Comparison of ENCODE assay signal across 8 mouse cellular contexts in the genomic region with DNA sequence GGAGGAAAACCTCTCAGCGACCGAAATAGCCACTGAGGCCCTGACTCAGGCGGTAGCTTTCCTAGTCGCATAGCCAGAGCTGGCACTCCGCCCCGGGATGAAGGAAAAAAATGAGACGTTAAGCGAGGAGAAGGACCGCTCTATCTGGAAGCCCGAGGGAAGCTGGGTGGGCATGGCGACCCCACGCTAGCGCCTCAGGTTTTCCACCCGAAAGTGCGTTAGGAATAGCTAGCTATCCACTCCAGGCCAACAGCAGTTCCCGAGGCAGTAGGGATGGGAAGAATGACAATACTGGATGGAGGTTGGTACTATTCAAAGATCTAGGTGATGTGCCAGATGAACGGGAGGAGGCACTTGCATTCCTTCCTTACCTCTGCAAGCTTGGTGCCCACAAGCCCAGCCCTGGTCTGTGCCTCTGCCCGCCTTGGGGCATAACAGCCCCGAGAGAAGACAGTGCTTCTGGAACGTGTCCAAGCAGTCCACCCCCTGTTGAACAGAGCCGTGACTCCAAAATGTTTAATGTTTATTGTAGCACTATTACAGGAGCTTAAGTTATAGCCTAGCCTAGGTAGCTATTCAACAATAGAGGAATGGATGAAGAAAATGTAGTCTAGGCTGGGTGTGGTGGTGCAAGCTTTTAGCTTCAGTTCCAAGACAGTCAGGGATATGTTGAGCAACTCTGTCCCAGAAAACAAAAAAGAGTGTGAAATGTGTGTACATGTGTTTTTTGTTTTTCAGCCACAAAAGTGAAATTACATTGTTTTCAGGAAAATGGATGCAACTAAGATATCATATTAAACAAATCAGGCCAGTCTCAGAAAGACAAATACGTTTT. TPM values are rescaled to one million over a fixed set of nuclear protein-coding genes. Genes with fewer than 3 reads are reported as not detected.
DNase-seq lines count a peak whose midpoint lies in the region; ATAC-seq and TF ChIP-seq lines count a peak whose summit lies in the region.

No protein-coding gene starts in this region.

- 0 out of 2 replicates have a peak, but pooled peaks have one; percentile 12 for ATAC-seq in heart, embryonic 15.5 days (replicated peaks; ENCODE audit: insufficient number of reproducible peaks, insufficient read depth, low FRiP score, low read depth)
- peak; percentile 20; the same call in 1 of the 2 replicates for ATAC-seq in limb, embryonic 14.5 days (ENCODE audit: low FRiP score, low read depth)
- peak; percentile 49 for ATAC-seq in neural tube, embryonic 13.5 days (ENCODE audit: low read depth)
- ATAC-seq in granulocyte monocyte progenitor cell, adult 5-6 weeks (replicated peaks; ENCODE audit: poor library complexity, severe bottlenecking) = no peak

- H3K9ac ChIP-seq in heart, embryonic 15.5 days = peak overlapping the region; percentile 84
- H3K9ac ChIP-seq in limb, embryonic 14.5 days (ENCODE audit: low read depth, low read length, severe bottlenecking) = peak overlapping the region; percentile 94
- H3K9ac ChIP-seq in neural tube, embryonic 13.5 days = peak overlapping the region; percentile 98

- peak overlapping the region; percentile 87 for H3K4me2 ChIP-seq in heart, embryonic 15.5 days
- peak overlapping the region; percentile 50 for H3K4me2 ChIP-seq in limb, embryonic 14.5 days (replicated peaks; ENCODE audit: low read depth, low read length, severe bottlenecking)
- peak overlapping the region; percentile 89 for H3K4me2 ChIP-seq in neural tube, embryonic 13.5 days

- no peaks in the 10 kb centered on the region for H3K9me3 ChIP-seq in heart, embryonic 15.5 days (replicated peaks)
- no peaks in the 10 kb centered on the region for H3K9me3 ChIP-seq in limb, embryonic 14.5 days (ENCODE audit: control insufficient read depth, low read length)
- no peaks in the 10 kb centered on the region for H3K9me3 ChIP-seq in neural tube, embryonic 13.5 days

- no peaks in the 10 kb centered on the region for H3K27me3 ChIP-seq in thymus, adult 2 months (ENCODE audit: control insufficient read depth, insufficient read depth, low read length)
- no peaks in the 10 kb centered on the region for H3K27me3 ChIP-seq in heart, embryonic 15.5 days
- H3K27me3 ChIP-seq in limb, embryonic 14.5 days (ENCODE audit: control insufficient read depth, insufficient read depth, low read length) = no peaks in the 10 kb centered on the region
- no peaks in the 10 kb centered on the region for H3K27me3 ChIP-seq in neural tube, embryonic 13.5 days

- no peaks in the 10 kb centered on the region for H3K36me3 ChIP-seq in thymus, adult 2 months (ENCODE audit: control insufficient read depth, insufficient read depth, low read length)
- H3K36me3 ChIP-seq in heart, embryonic 15.5 days = peaks cover 24% of the 10 kb centered on the region; the same call in 1 of the 2 replicates
- H3K36me3 ChIP-seq in limb, embryonic 14.5 days (ENCODE audit: control insufficient read depth, insufficient read depth, low read length) = peaks cover 55% of the 10 kb centered on the region
- peaks cover 25% of the 10 kb centered on the region for H3K36me3 ChIP-seq in neural tube, embryonic 13.5 days

- 6% methylated on average over 22 of the region's 22 CpGs for WGBS in thymus, adult 2 months
- 3% methylated on average over 22 of the region's 22 CpGs for WGBS in heart, embryonic 15.5 days
- 6% methylated on average over 22 of the region's 22 CpGs for WGBS in limb, embryonic 14.5 days
- WGBS in neural tube, embryonic 13.5 days = 4% methylated on average over 22 of the region's 22 CpGs

- H3K27ac ChIP-seq in thymus, adult 2 months (ENCODE audit: control insufficient read depth, insufficient read depth, low read length) = no peak overlapping the region
- peak overlapping the region; percentile 93 for H3K27ac ChIP-seq in heart, embryonic 15.5 days
- H3K27ac ChIP-seq in limb, embryonic 14.5 days (replicated peaks; ENCODE audit: low read depth, low read length) = peak overlapping the region; percentile 92
- peak overlapping the region; percentile 99 for H3K27ac ChIP-seq in neural tube, embryonic 13.5 days (replicated peaks)

- peak overlapping the region; percentile 74 for H3K4me3 ChIP-seq in thymus, adult 2 months (ENCODE audit: control insufficient read depth, insufficient read depth, low read length)
- H3K4me3 ChIP-seq in heart, embryonic 15.5 days = peak overlapping the region; percentile 90
- peak overlapping the region; percentile 80 for H3K4me3 ChIP-seq in limb, embryonic 14.5 days (replicated peaks; ENCODE audit: low read length)
- peak overlapping the region; percentile 89 for H3K4me3 ChIP-seq in neural tube, embryonic 13.5 days

- H3K4me1 ChIP-seq in thymus, adult 2 months (replicated peaks; ENCODE audit: control insufficient read depth, insufficient read depth, low read length) = peaks cover 6% of the 10 kb centered on the region
- H3K4me1 ChIP-seq in heart, embryonic 15.5 days (replicated peaks) = peaks cover 31% of the 10 kb centered on the region
- H3K4me1 ChIP-seq in limb, embryonic 14.5 days (ENCODE audit: control insufficient read depth, insufficient read depth, low read length) = peaks cover 22% of the 10 kb centered on the region
- peaks cover 53% of the 10 kb centered on the region for H3K4me1 ChIP-seq in neural tube, embryonic 13.5 days (replicated peaks)

- TF ChIP-seq CTCF in thymus, adult 2 months (IDR thresholded peaks at IDR 0.05; ENCODE audit: borderline replicate concordance, control insufficient read depth, extremely low read depth, insufficient read depth, low read length, poor library complexity) = no peak

- no peak for TF ChIP-seq POLR2A in thymus, adult 2 months (IDR thresholded peaks at IDR 0.05; ENCODE audit: control insufficient read depth, extremely low read depth, insufficient read depth, low read length, poor library complexity)
- no peak for TF ChIP-seq POLR2A in limb, embryonic 14.5 days (IDR thresholded peaks at IDR 0.05; ENCODE audit: borderline replicate concordance, extremely low read depth, insufficient read depth, insufficient read length)

- DNase-seq in embryo, embryonic 11 days = peak; percentile 25
- DNase-seq in embryo, embryonic 10.5 days (ENCODE audit: low spot score) = no peak
- DNase-seq in thymus, adult 2 months = no peak
- DNase-seq in thymus, postnatal 25 days = no peak
- peak; percentile 33 for DNase-seq in limb, embryonic 14.5 days (ENCODE audit: low spot score)

RNA-seq across cellular contexts. Expression of gene Smarcb1, which starts 0.5 kb away (rescaled TPM):
- polyA plus RNA-seq in thymus, adult 2 months (2012; rRNA removed) = 63.0 and 75.5 TPM in 2 replicates
- 93.7 and 118 TPM in 2 replicates for polyA plus RNA-seq in heart, embryonic 15.5 days (2015; fragmentation: Nextera tagmentation; extraction: Ambion mirVana)
- polyA plus RNA-seq in limb, embryonic 14.5 days (2012; rRNA removed) = 116 and 120 TPM in 2 replicates
- polyA plus RNA-seq in limb, embryonic 14.5 days (2014; fragmentation: Nextera tagmentation; extraction: Ambion mirVana) = 177 and 193 TPM in 2 replicates
- polyA plus RNA-seq in neural tube, embryonic 13.5 days (2015; fragmentation: Nextera tagmentation; extraction: Ambion mirVana) = 279 and 287 TPM in 2 replicates
- total RNA-seq in granulocyte monocyte progenitor cell, adult 5-6 weeks (2014; fragmentation: Nextera tagmentation) = 80.0 and 102 TPM in 2 replicates
- total RNA-seq in granulocyte monocyte progenitor cell, adult 5-6 weeks (2017) = 58.0 and 79.4 TPM in 2 replicates

RNA-seq across cellular contexts. Expression of gene Chchd10, which starts 11.0 kb away (rescaled TPM):
- 172 and 198 TPM in 2 replicates for polyA plus RNA-seq in thymus, adult 2 months (2012; rRNA removed)
- polyA plus RNA-seq in heart, embryonic 15.5 days (2015; fragmentation: Nextera tagmentation; extraction: Ambion mirVana) = 530 and 565 TPM in 2 replicates
- 11.7 and 13.6 TPM in 2 replicates for polyA plus RNA-seq in limb, embryonic 14.5 days (2012; rRNA removed)
- polyA plus RNA-seq in limb, embryonic 14.5 days (2014; fragmentation: Nextera tagmentation; extraction: Ambion mirVana) = 16.2 and 24.8 TPM in 2 replicates
- 46.4 and 54.4 TPM in 2 replicates for polyA plus RNA-seq in neural tube, embryonic 13.5 days (2015; fragmentation: Nextera tagmentation; extraction: Ambion mirVana)
- 60.4 and 66.7 TPM in 2 replicates for total RNA-seq in granulocyte monocyte progenitor cell, adult 5-6 weeks (2014; fragmentation: Nextera tagmentation)
- total RNA-seq in granulocyte monocyte progenitor cell, adult 5-6 weeks (2017) = 33.2 and 37.5 TPM in 2 replicates

RNA-seq across cellular contexts. Expression of gene Mmp11, which starts 14.4 kb away (rescaled TPM):
- 7.5 and 9.3 TPM in 2 replicates for polyA plus RNA-seq in thymus, adult 2 months (2012; rRNA removed)
- 25.6 and 38.1 TPM in 2 replicates for polyA plus RNA-seq in heart, embryonic 15.5 days (2015; fragmentation: Nextera tagmentation; extraction: Ambion mirVana)
- 240 and 307 TPM in 2 replicates for polyA plus RNA-seq in limb, embryonic 14.5 days (2012; rRNA removed)
- polyA plus RNA-seq in limb, embryonic 14.5 days (2014; fragmentation: Nextera tagmentation; extraction: Ambion mirVana) = 213 and 279 TPM in 2 replicates
- 39.0 and 40.4 TPM in 2 replicates for polyA plus RNA-seq in neural tube, embryonic 13.5 days (2015; fragmentation: Nextera tagmentation; extraction: Ambion mirVana)
- 0.41 TPM in 1 of 2 replicates, not detected in the other for total RNA-seq in granulocyte monocyte progenitor cell, adult 5-6 weeks (2014; fragmentation: Nextera tagmentation)
- not detected in 2 replicates for total RNA-seq in granulocyte monocyte progenitor cell, adult 5-6 weeks (2017)

RNA-seq across cellular contexts. Expression of gene Gm867, which starts 18.5 kb away (rescaled TPM):
- 0.42 TPM in 1 of 2 replicates, not detected in the other for polyA plus RNA-seq in thymus, adult 2 months (2012; rRNA removed)
- 0.68 and 0.71 TPM in 2 replicates for polyA plus RNA-seq in heart, embryonic 15.5 days (2015; fragmentation: Nextera tagmentation; extraction: Ambion mirVana)
- 0.16 TPM in 1 of 2 replicates, not detected in the other for polyA plus RNA-seq in limb, embryonic 14.5 days (2012; rRNA removed)
- 0.33 TPM in 1 of 2 replicates, not detected in the other for polyA plus RNA-seq in limb, embryonic 14.5 days (2014; fragmentation: Nextera tagmentation; extraction: Ambion mirVana)
- 1.4 and 3.0 TPM in 2 replicates for polyA plus RNA-seq in neural tube, embryonic 13.5 days (2015; fragmentation: Nextera tagmentation; extraction: Ambion mirVana)
- total RNA-seq in granulocyte monocyte progenitor cell, adult 5-6 weeks (2014; fragmentation: Nextera tagmentation) = not detected in 2 replicates
- not detected in 2 replicates for total RNA-seq in granulocyte monocyte progenitor cell, adult 5-6 weeks (2017)

RNA-seq across cellular contexts. Expression of gene Vpreb3, which starts 20.9 kb away (rescaled TPM):
- polyA plus RNA-seq in thymus, adult 2 months (2012; rRNA removed) = 3.1 and 4.8 TPM in 2 replicates
- polyA plus RNA-seq in heart, embryonic 15.5 days (2015; fragmentation: Nextera tagmentation; extraction: Ambion mirVana) = 0.32 and 0.35 TPM in 2 replicates
- 0.15 and 0.22 TPM in 2 replicates for polyA plus RNA-seq in limb, embryonic 14.5 days (2012; rRNA removed)
- 0.35 and 0.76 TPM in 2 replicates for polyA plus RNA-seq in limb, embryonic 14.5 days (2014; fragmentation: Nextera tagmentation; extraction: Ambion mirVana)
- 1.2 TPM in 2 replicates for polyA plus RNA-seq in neural tube, embryonic 13.5 days (2015; fragmentation: Nextera tagmentation; extraction: Ambion mirVana)
- not detected in 2 replicates for total RNA-seq in granulocyte monocyte progenitor cell, adult 5-6 weeks (2014; fragmentation: Nextera tagmentation)
- not detected in 2 replicates for total RNA-seq in granulocyte monocyte progenitor cell, adult 5-6 weeks (2017)

Comparison
In these comparisons a context has a peak if more than half of its experiments do, and no peak if none do; other contexts are left out.
1. DNase-seq: peak in embryo, embryonic 11 days (single experiment) and limb, embryonic 14.5 days (single experiment); none in embryo, embryonic 10.5 days (single experiment), thymus, adult 2 months (single experiment) and thymus, postnatal 25 days (single experiment).
2. Peak in every context shown above with its lines, with median percentiles within 50 percentile points of each other: H3K4me3 ChIP-seq, H3K4me2 ChIP-seq and H3K9ac ChIP-seq.